8 mouse cellular contexts compared by ENCODE assay signal in the genomic region with DNA sequence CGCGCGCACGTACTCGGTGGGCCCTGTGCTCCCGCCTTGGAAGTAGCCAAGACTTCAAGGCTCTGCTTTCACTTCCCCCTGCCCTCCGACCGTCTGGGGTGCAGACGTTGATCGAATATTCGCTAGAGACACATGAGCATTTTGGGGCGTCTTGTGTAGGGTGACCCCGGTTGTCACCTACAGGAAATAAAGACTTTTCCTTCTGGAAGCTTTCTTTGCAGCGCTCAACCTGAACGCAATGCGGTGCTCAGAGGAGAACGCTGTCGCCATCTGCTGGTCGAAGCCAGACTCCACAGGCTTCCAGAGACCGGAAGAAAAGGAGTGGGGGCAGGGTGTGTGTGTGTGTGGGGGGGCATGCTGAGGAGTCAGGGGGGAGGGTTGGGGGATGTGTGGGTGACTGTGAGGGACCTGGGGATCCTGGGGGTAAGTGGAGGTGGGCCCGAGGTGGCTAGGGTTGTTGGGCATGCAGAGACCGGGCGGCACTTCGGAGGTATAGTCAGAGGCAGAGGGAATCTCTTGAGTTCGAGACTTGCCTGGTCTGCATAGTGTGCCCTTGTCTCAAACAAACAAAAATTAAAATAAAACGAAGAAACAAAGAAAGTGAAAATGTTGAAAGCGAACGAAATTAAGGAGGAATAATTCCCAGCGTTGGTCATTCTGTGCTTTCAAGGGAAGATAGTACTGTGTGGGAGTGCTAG. TPM values are rescaled to one million over a fixed set of nuclear protein-coding genes. Genes with fewer than 3 reads are reported as not detected.
A peak's percentile ranks its signal among the peaks of the same experiment; 100 is the strongest.
DNase-seq lines count a peak whose midpoint lies in the region; ATAC-seq and TF ChIP-seq lines count a peak whose summit lies in the region.

No protein-coding gene starts in this region.

- intact Hi-C loops in gastrocnemius, postnatal 14 days (cut with DNase I; ENCODE audit: low total_unique reads): loop anchor here (5.0 kb wide), 1 partner anchor 38 kb away; no protein-coding TSS in a partner anchor
- intact Hi-C loops in left cerebral cortex, postnatal 25 days (cut with DNase I): loop anchor here (2.0 to 10.0 kb wide), 3 partner anchors 43 to 570 kb away; no protein-coding TSS in a partner anchor

- H3K4me3 ChIP-seq in cortical plate, adult 2 months (ENCODE audit: insufficient read depth, low read length): peak overlapping the region; percentile 29

- peak; percentile 87 to 95 for DNase-seq in adrenal gland, adult (ENCODE audit: inconsistent age in 2 of 2, low spot score in 1 of 2)
- peak; percentile 86 for DNase-seq in gastrocnemius, postnatal 14 days
- DNase-seq in left cerebral cortex, postnatal 25 days (ENCODE audit: low spot score in 2 of 2): peak; percentile 85 to 91
- peak; percentile 91 for DNase-seq in mesoderm, embryonic 11.5 days (ENCODE audit: low read depth, low spot score)
- peak; percentile 84 for DNase-seq in right cerebral cortex, postnatal 25 days
- peak; percentile 82 to 87 for DNase-seq in urinary bladder, postnatal 36 days (ENCODE audit: low spot score in 2 of 2)

- peak; percentile 91 for TF ChIP-seq CTCF in cortical plate, adult 2 months (IDR thresholded peaks at IDR 0.05; ENCODE audit: extremely low read depth, insufficient read depth, low read length)

- ATAC-seq in inflammation-experienced regulatory T-cells, adult 6 months: peak; percentile 56

- H3K27ac ChIP-seq in cortical plate, adult 2 months (ENCODE audit: insufficient read depth, low read length): no peak overlapping the region

- peaks cover 6% of the 10 kb centered on the region for H3K4me1 ChIP-seq in cortical plate, adult 2 months (ENCODE audit: control insufficient read depth, insufficient read depth, low read length)

- TF ChIP-seq POLR2A in cortical plate, adult 2 months (IDR thresholded peaks at IDR 0.05; ENCODE audit: extremely low read depth, insufficient read depth, low read length): no peak

RNA-seq across cellular contexts. Expression of a gene that starts 1.0 kb away (rescaled TPM):
- polyA plus RNA-seq in cortical plate, adult 2 months (2012; rRNA removed): 3.7 and 4.2 TPM in 2 replicates
- total RNA-seq in gastrocnemius, postnatal 14 days (2021): 1 to 10 TPM; 1.7 to 2.2 TPM
- polyA plus RNA-seq in inflammation-experienced regulatory T-cells, adult 6 months (2017; shearing (Covaris generic)): 1 to 10 TPM in 2 of 3 experiments, under 1 TPM in 1; 0.69 to 5.2 (median 4.1) TPM
- total RNA-seq in left cerebral cortex, postnatal 25 days (2021): 1 to 10 TPM; 3.1 to 3.8 TPM

RNA-seq across cellular contexts. Expression of a gene that starts 4.2 kb away (rescaled TPM):
- 21.2 and 25.3 TPM in 2 replicates for polyA plus RNA-seq in cortical plate, adult 2 months (2012; rRNA removed)
- total RNA-seq in gastrocnemius, postnatal 14 days (2021): 1 to 10 TPM; 2.4 to 4.4 TPM
- polyA plus RNA-seq in inflammation-experienced regulatory T-cells, adult 6 months (2017; shearing (Covaris generic)): 1 to 10 TPM in 2 of 3 experiments, under 1 TPM in 1; 0.99 to 1.9 (median 1.7) TPM
- total RNA-seq in left cerebral cortex, postnatal 25 days (2021): 1 to 10 TPM; 4.2 to 5.8 TPM

RNA-seq across cellular contexts. Expression of a gene that starts 22.5 kb away (rescaled TPM):
- 31.2 and 33.3 TPM in 2 replicates for polyA plus RNA-seq in cortical plate, adult 2 months (2012; rRNA removed)
- 1 to 10 TPM; 5.4 to 5.6 TPM for total RNA-seq in gastrocnemius, postnatal 14 days (2021)
- 10 to 100 TPM; 23.3 to 26.7 (median 24.3) TPM for polyA plus RNA-seq in inflammation-experienced regulatory T-cells, adult 6 months (2017; shearing (Covaris generic))
- 10 to 100 TPM; 22.1 to 25.3 TPM for total RNA-seq in left cerebral cortex, postnatal 25 days (2021)

RNA-seq across cellular contexts. Expression of a gene that starts 23.2 kb away (rescaled TPM):
- 143 and 144 TPM in 2 replicates for polyA plus RNA-seq in cortical plate, adult 2 months (2012; rRNA removed)
- 10 to 100 TPM in 1 of 2 experiments, 1 to 10 TPM in 1; 6.8 to 10.9 TPM for total RNA-seq in gastrocnemius, postnatal 14 days (2021)
- polyA plus RNA-seq in inflammation-experienced regulatory T-cells, adult 6 months (2017; shearing (Covaris generic)): 1 to 10 TPM in 1 of 3 experiments, under 1 TPM in 2; 0.72 to 1.3 (median 0.90) TPM
- 10 to 100 TPM; 35.9 to 36.7 TPM for total RNA-seq in left cerebral cortex, postnatal 25 days (2021)

RNA-seq across cellular contexts. Expression of a gene that starts 30.8 kb away (rescaled TPM):
- 97.8 and 112 TPM in 2 replicates for polyA plus RNA-seq in cortical plate, adult 2 months (2012; rRNA removed)
- total RNA-seq in gastrocnemius, postnatal 14 days (2021): 1 to 10 TPM; 4.3 to 4.4 TPM
- polyA plus RNA-seq in inflammation-experienced regulatory T-cells, adult 6 months (2017; shearing (Covaris generic)): 1 to 10 TPM in 2 of 3 experiments, not detected in 1; 1.4 TPM
- 10 to 100 TPM; 28.8 to 30.3 TPM for total RNA-seq in left cerebral cortex, postnatal 25 days (2021)
